Mouse (Mus musculus) forebrain, embryonic 13.5 days (tissue): Measurements from ENCODE around the gene Npas2. TPM values are rescaled to one million over a fixed set of nuclear protein-coding genes. Genes with fewer than 3 reads are reported as not detected.

Experiments
- ATAC-seq: fragments of 200-750 bp; cut with Nextera tagmentation; 2 replicates; pipeline ENCODE4 v1.8.0; 2017
- H3K27ac ChIP-seq: fragments of 300-500 bp; sonication (generic); 2 replicates; pipeline ENCODE4 v1.5.1; 2015; ENCODE audit warnings: inconsistent platforms, mild to moderate bottlenecking, moderate library complexity
- H3K27me3 ChIP-seq: fragments of 300-500 bp; sonication (generic); 2 replicates; pipeline ENCODE4 v1.6.1; 2015; ENCODE audit warnings: mild to moderate bottlenecking, inconsistent platforms
- H3K36me3 ChIP-seq: fragments of 300-500 bp; sonication (generic); 2 replicates; pipeline ENCODE4 v1.6.1; 2015; ENCODE audit warnings: mild to moderate bottlenecking, inconsistent platforms; ENCODE audit not compliant: poor library complexity, severe bottlenecking
- H3K4me1 ChIP-seq: fragments of 300-500 bp; sonication (generic); 2 replicates; pipeline ENCODE4 v1.6.1; 2015; ENCODE audit warnings: inconsistent platforms
- H3K4me2 ChIP-seq: fragments of 300-500 bp; sonication (generic); 2 replicates; pipeline ENCODE4 v1.6.1; 2015; ENCODE audit warnings: inconsistent platforms, mild to moderate bottlenecking, moderate library complexity
- H3K4me3 ChIP-seq: fragments of 300-500 bp; sonication (generic); 2 replicates; pipeline ENCODE4 v1.5.1; 2015; ENCODE audit warnings: mild to moderate bottlenecking, inconsistent platforms
- H3K9ac ChIP-seq: fragments of 300-500 bp; sonication (generic); 2 replicates; pipeline ENCODE4 v1.6.1; 2015; ENCODE audit warnings: mild to moderate bottlenecking, inconsistent platforms
- H3K9me3 ChIP-seq: fragments of 300-500 bp; sonication (generic); replicated peaks from 2 replicates; pipeline ENCODE4 v1.6.1; 2016; ENCODE audit warnings: inconsistent platforms
- WGBS: fragments of 180-500 bp; shearing (Covaris S2); methylation state at CpG from one replicate; pipeline ENCODE4 v1.1.7; 2015; 5-methylcytosine and 5-hydroxymethylcytosine counted together
- microRNA-seq: library from miRNA; unstranded; fragments of <30 nt; microRNA quantifications from one replicate; pipeline ENCODE4, GENCODE M21; 2016
- polyA plus RNA-seq: library from polyadenylated mRNA; unstranded; fragments of >200 nt; fragmentation: Nextera tagmentation; extraction: Ambion mirVana; gene quantifications from 2 replicates; pipeline ENCODE4 v1.2.1, GENCODE M21; 2015

Npas2 gene
- polyA plus RNA-seq, 1 experiment from 2014 or later: 0.15 TPM

- no peak overlapping the region for H3K4me2 ChIP-seq
- 68% methylated on average over 7 of the region's 7 CpGs for WGBS
- no peaks in the 10 kb centered on the region for H3K9me3 ChIP-seq
- H3K4me3 ChIP-seq: no peak overlapping the region
- no peak overlapping the region for H3K27ac ChIP-seq
- H3K9ac ChIP-seq: no peak overlapping the region
- H3K4me1 ChIP-seq: no peaks in the 10 kb centered on the region
- no peaks in the 10 kb centered on the region for H3K27me3 ChIP-seq
- no peak for ATAC-seq
- no peaks in the 10 kb centered on the region for H3K36me3 ChIP-seq
These were observed 215.1 kb downstream of the Npas2 start for GRCm38 (mm10) chr1:39408668-39409067.

DNA sequence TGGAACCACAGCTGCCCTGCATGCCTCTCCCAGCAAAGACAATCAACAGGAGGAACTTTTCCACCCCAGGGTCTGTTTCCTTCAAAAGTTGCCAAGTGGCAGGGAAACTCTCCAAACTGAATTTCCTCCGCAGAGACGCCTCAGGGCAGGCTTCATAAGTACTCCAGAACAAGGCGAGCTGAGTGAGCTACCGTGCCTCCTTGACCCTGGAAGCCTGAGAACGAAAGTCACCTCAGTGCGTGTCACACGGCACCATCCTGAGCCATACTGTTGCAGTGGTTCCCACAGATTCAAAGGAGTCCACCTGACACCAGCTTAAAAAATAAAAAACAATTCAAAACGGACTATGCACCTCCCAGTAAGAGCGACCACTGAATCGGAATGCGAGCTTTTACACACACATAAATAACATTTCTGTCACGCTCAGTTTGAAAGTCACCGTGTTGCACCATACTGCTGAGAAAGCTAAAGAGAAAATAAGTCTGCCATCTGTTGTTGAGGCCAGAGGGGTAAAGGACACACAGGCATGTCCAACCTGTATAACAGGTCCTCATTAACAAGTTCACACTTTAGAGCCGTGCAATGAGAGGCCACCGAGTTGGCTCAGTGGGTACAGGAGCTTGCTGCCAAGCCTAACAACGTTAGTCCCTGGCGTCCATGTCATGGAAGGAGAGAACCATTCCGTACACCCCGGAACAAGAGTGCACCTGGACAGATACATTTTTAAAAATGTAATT, 216.7 kb downstream of the Npas2 start:
- ATAC-seq: no peak
- Histone ChIP-seq H3K4me3 (no peak overlapping the region), H3K27ac (no peak overlapping the region), H3K27me3 (no peaks in the 10 kb centered on the region), H3K9me3 (no peaks in the 10 kb centered on the region), H3K4me2 (no peak overlapping the region), H3K9ac (no peak overlapping the region), H3K36me3 (0 out of 2 replicates have a peak, but pooled peaks cover 3% of the 10 kb centered on the region), H3K4me1 (no peaks in the 10 kb centered on the region)
- WGBS: 85% methylated on average over 19 of the region's 19 CpGs

Small RNAs within 50 kb of the gene (microRNA-seq; reads per million reads assigned to microRNA genes)
- gene Mir6349: not detected

Other genes starting within 250 kb of the Npas2 start
- gene Pdcl3, start 208.1 kb upstream of the Npas2 start, polyA plus RNA-seq: 173 and 192 TPM in 2 replicates
- gene Rpl31, start 174.1 kb downstream of the Npas2 start, polyA plus RNA-seq: 419 and 458 TPM in 2 replicates